Mouse (Mus musculus) heart, embryonic 12.5 days (tissue): ENCODE measurements at regions not wholly inside any gene's neighbourhood (a gene's known extent, or its start where the extent isn't known, plus 50 kb on each side); places are given as distances from the start of the nearest gene placed in this dataset.
A peak's percentile ranks its signal among the peaks of the same experiment; 100 is the strongest.

ENCODE experiments used
- ATAC-seq: fragments of 200-750 bp; cut with Nextera tagmentation; 2 replicates; pipeline ENCODE4 v1.8.0; 2017; ENCODE audit warnings: moderate TSS enrichment, moderate library complexity; ENCODE audit not compliant: insufficient number of reproducible peaks, low FRiP score
- H3K27ac ChIP-seq: fragments of 300-500 bp; sonication (generic); 2 replicates; pipeline ENCODE4 v1.5.1; 2016; ENCODE audit warnings: mild to moderate bottlenecking, moderate library complexity; ENCODE audit not compliant: poor library complexity, severe bottlenecking
- H3K27me3 ChIP-seq: fragments of 300-500 bp; sonication (generic); replicated peaks from 2 replicates; pipeline ENCODE4 v1.6.1; 2016; ENCODE audit warnings: mild to moderate bottlenecking, moderate library complexity
- H3K36me3 ChIP-seq: fragments of 300-500 bp; sonication (generic); 2 replicates; pipeline ENCODE4 v1.6.1; 2016; ENCODE audit warnings: mild to moderate bottlenecking, moderate library complexity
- H3K4me1 ChIP-seq: fragments of 300-500 bp; sonication (generic); replicated peaks from 2 replicates; pipeline ENCODE4 v1.6.1; 2016; ENCODE audit warnings: mild to moderate bottlenecking
- H3K4me2 ChIP-seq: fragments of 300-500 bp; sonication (generic); 2 replicates; pipeline ENCODE4 v1.6.1; 2016; ENCODE audit warnings: mild to moderate bottlenecking, moderate library complexity
- H3K4me3 ChIP-seq: fragments of 300-500 bp; sonication (generic); 2 replicates; pipeline ENCODE4 v1.5.1; 2016; ENCODE audit warnings: mild to moderate bottlenecking
- H3K9ac ChIP-seq: fragments of 300-500 bp; sonication (generic); 2 replicates; pipeline ENCODE4 v1.6.1; 2016; ENCODE audit warnings: mild to moderate bottlenecking, moderate library complexity
- H3K9me3 ChIP-seq: fragments of 300-500 bp; sonication (generic); replicated peaks from 2 replicates; pipeline ENCODE4 v1.6.1; 2016; ENCODE audit warnings: mild to moderate bottlenecking, moderate library complexity
- WGBS: fragments of 180-500 bp; shearing (Covaris S2); methylation state at CpG from one replicate; pipeline ENCODE4 v1.1.7; 2016; 5-methylcytosine and 5-hydroxymethylcytosine counted together

DNA sequence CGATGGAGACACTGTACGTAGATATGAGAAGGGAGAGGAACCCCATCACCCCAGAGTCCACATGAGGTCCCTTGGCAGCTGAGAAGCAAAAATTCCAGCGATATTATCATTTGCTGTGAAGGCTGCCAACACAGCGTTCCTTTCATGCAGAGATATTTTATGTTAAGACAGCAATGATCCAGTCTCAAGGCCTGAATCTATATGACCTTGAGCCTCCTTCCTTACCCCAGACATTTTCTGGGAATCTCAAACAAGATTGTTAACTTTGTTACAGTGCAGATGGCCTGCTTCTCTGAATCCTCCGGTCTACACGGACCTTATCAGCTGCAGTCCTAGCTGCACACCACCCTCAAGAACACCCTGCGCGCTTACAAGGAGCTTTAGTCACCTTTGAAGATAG, 106.1 kb downstream of the Edn3 start:
- no peak overlapping the region for H3K9ac ChIP-seq
- no peaks in the 10 kb centered on the region for H3K36me3 ChIP-seq
- peaks cover 25% of the 10 kb centered on the region for H3K4me1 ChIP-seq
- 39% methylated on average over 8 of the region's 8 CpGs for WGBS
- no peak for ATAC-seq
- H3K4me2 ChIP-seq = no peak overlapping the region
- H3K9me3 ChIP-seq = no peaks in the 10 kb centered on the region
- no peaks in the 10 kb centered on the region for H3K27me3 ChIP-seq
- no peak overlapping the region for H3K27ac ChIP-seq
- H3K4me3 ChIP-seq = no peak overlapping the region

DNA sequence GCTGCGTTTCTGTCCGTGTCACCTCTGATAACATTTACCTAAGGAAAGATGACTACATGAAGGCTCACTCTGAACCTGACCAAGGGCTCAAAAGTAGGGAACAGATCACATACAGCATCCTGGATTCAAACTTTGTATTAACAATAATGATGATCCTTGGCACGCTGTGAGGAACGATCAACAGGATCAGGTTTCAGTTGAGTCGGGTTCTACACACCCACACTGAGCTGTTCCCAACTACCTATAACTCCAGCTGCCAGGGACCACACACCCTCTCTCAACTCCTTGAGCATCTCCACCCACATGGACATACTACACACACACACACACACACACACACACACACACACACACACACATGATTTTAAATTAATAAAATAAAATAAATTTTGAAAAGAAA, 107.0 kb downstream of the Edn3 start:
- Histone ChIP-seq H3K4me3 (no peak overlapping the region), H3K27me3 (no peaks in the 10 kb centered on the region), H3K36me3 (no peaks in the 10 kb centered on the region), H3K4me1 (peaks cover 33% of the 10 kb centered on the region), H3K9me3 (no peaks in the 10 kb centered on the region), H3K4me2 (no peak overlapping the region), H3K27ac (no peak overlapping the region), H3K9ac (no peak overlapping the region)
- 55% methylated on average over 5 of the region's 5 CpGs for WGBS
- ATAC-seq = no peak

DNA sequence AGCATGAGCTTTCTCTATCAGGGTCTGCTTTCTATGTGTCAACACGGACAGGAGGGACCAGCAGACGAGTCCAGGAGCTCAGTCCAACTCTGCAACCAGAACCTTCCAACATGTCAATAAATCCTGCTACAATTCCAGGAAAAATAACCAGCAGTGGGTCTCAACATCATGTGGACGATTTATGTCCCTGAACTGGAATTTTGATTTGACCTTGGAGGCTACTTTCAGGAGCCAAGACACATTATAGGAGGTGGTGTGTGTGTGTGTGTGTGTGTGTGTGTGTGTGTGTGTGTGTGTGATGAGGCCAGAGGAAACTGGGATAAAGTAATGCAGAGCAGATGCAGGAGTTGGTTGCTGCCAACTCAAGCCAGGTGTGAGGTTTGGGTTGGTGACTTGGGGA, 107.8 kb downstream of the Edn3 start:
- H3K36me3 ChIP-seq = no peaks in the 10 kb centered on the region
- no peaks in the 10 kb centered on the region for H3K9me3 ChIP-seq
- H3K27me3 ChIP-seq = no peaks in the 10 kb centered on the region
- WGBS = 36% methylated on average over 3 of the region's 3 CpGs
- ATAC-seq = no peak
- H3K27ac ChIP-seq = no peak overlapping the region
- no peak overlapping the region for H3K9ac ChIP-seq
- H3K4me1 ChIP-seq = peaks cover 33% of the 10 kb centered on the region
- H3K4me2 ChIP-seq = no peak overlapping the region
- H3K4me3 ChIP-seq = no peak overlapping the region

- Histone ChIP-seq H3K27me3 (no peaks in the 10 kb centered on the region), H3K4me2 (no peak overlapping the region), H3K9ac (no peak overlapping the region), H3K4me1 (peaks cover 33% of the 10 kb centered on the region), H3K27ac (no peak overlapping the region), H3K4me3 (no peak overlapping the region), H3K9me3 (no peaks in the 10 kb centered on the region), H3K36me3 (no peaks in the 10 kb centered on the region)
- 34% methylated on average over 8 of the region's 8 CpGs for WGBS
- no peak for ATAC-seq
Observed at GRCm38 (mm10) chr2:174868743-174869369, 108.4 kb downstream of the Edn3 start.

DNA sequence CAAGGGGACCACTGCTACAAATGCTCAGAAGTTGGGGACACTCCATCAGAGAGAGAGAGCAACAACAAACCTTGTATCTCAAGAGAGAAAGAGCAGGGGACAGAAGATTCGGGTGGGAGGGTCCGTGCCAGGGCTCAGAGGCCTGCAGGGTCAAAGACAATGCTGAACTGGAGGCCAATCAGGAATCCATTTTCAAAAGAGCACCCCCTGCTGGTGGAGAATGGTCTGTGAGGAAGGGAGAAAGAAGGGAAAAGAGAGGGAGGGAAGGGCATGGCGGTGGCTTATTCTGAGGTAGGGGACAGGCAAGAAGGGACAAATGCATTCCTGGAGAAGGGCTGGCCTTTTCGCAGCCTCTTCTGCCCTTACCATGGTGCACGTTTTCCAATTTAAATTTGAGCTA, 109.9 kb downstream of the Edn3 start:
- Histone ChIP-seq H3K27me3 (no peaks in the 10 kb centered on the region), H3K27ac (no peak overlapping the region), H3K4me1 (peaks cover 33% of the 10 kb centered on the region), H3K4me3 (no peak overlapping the region), H3K9me3 (no peaks in the 10 kb centered on the region), H3K9ac (no peak overlapping the region), H3K4me2 (no peak overlapping the region), H3K36me3 (no peaks in the 10 kb centered on the region)
- ATAC-seq = no peak
- 74% methylated on average over 5 of the region's 5 CpGs for WGBS

- Histone ChIP-seq H3K9ac (no peak overlapping the region), H3K27ac (no peak overlapping the region), H3K36me3 (no peaks in the 10 kb centered on the region), H3K27me3 (no peaks in the 10 kb centered on the region), H3K9me3 (no peaks in the 10 kb centered on the region), H3K4me2 (no peak overlapping the region), H3K4me3 (no peak overlapping the region), H3K4me1 (peaks cover 31% of the 10 kb centered on the region)
- 68% methylated on average over 10 of the region's 10 CpGs for WGBS
- no peak for ATAC-seq
Observed at GRCm38 (mm10) chr2:174871225-174871624, 110.8 kb downstream of the Edn3 start.

- Histone ChIP-seq H3K9ac (no peak overlapping the region), H3K27ac (peak overlapping the region; percentile 20; the same call in 1 of the 2 replicates), H3K4me2 (no peak overlapping the region), H3K4me3 (no peak overlapping the region), H3K36me3 (no peaks in the 10 kb centered on the region), H3K27me3 (no peaks in the 10 kb centered on the region), H3K4me1 (peaks cover 25% of the 10 kb centered on the region), H3K9me3 (no peaks in the 10 kb centered on the region)
- WGBS = 27% methylated on average over 3 of the region's 3 CpGs
- peak; percentile 53; the same call in 1 of the 2 replicates for ATAC-seq
Observed at GRCm38 (mm10) chr2:174871844-174872243, 111.4 kb downstream of the Edn3 start.

GRCm38 (mm10) chr2:174876886-174877285, 116.5 kb downstream of the Edn3 start:
- no peaks in the 10 kb centered on the region for H3K36me3 ChIP-seq
- 50% methylated on average over 5 of the region's 5 CpGs for WGBS
- peaks cover 10% of the 10 kb centered on the region for H3K4me1 ChIP-seq
- H3K9ac ChIP-seq = no peak overlapping the region
- no peak overlapping the region for H3K4me3 ChIP-seq
- H3K27me3 ChIP-seq = no peaks in the 10 kb centered on the region
- no peak for ATAC-seq
- H3K27ac ChIP-seq = no peak overlapping the region
- no peak overlapping the region for H3K4me2 ChIP-seq
- no peaks in the 10 kb centered on the region for H3K9me3 ChIP-seq

GRCm38 (mm10) chr2:174878979-174879378, 118.6 kb downstream of the Edn3 start:
- Histone ChIP-seq H3K9me3 (no peaks in the 10 kb centered on the region), H3K4me1 (peaks cover 6% of the 10 kb centered on the region), H3K9ac (no peak overlapping the region), H3K36me3 (no peaks in the 10 kb centered on the region), H3K27ac (no peak overlapping the region), H3K27me3 (no peaks in the 10 kb centered on the region), H3K4me2 (no peak overlapping the region), H3K4me3 (no peak overlapping the region)
- 31% methylated on average over 4 of the region's 4 CpGs for WGBS
- ATAC-seq = no peak

- Histone ChIP-seq H3K9ac (no peak overlapping the region), H3K4me2 (no peak overlapping the region), H3K27ac (no peak overlapping the region), H3K9me3 (no peaks in the 10 kb centered on the region), H3K4me1 (peaks cover 6% of the 10 kb centered on the region), H3K36me3 (no peaks in the 10 kb centered on the region), H3K27me3 (no peaks in the 10 kb centered on the region), H3K4me3 (no peak overlapping the region)
- WGBS = 87% methylated on average over 13 of the region's 13 CpGs
- no peak for ATAC-seq
Observed at GRCm38 (mm10) chr2:174880659-174881058, 120.2 kb downstream of the Edn3 start.

DNA sequence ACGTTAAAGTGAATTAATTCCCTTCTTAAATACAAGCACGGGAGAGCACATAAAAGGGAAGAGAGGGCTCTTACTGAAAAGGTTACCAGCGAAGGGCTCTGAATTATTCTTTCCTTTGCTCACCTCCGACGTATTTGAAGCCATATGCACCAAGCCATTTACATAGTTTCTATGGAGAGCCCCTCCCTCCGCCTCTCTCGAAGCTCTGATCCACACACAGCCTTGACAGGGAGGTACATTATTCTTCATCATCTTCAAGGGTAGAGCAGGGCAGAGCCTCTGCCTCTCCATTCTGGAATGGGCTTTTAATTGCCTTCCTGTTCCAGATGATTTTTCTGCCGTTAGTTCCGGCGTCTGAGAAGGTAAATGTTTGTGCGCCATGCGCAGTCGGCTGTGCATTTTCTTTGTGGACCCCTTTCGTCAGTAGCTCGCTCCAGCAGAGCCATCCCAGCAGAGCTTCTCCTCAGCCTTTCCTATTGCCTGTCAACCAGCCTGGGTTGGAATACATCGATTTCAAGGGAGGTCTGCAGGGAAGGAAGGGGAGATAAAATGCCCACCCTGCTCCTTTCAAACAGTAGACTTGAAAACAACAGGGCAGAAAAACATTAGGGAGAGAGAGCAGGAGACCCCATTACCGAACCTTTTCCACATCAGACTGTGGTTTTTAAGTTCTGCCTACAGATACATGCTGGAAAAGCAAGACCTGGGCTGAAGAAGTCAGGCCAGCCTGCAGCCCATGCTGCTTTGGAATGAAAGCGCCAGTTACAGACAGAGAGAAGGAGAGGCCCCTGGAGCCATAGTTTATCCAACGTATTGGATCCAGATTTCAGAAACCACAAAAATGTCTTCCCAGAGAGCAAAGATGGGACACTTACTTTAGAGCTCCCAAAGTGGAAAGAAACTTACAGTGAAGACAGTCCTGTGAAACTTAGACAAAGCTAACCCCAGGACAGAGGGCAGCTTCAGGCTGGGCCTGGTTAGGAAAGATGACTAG, 124.1 kb downstream of the Edn3 start:
- Histone ChIP-seq H3K9ac (no peak overlapping the region), H3K36me3 (no peaks in the 10 kb centered on the region), H3K27me3 (no peaks in the 10 kb centered on the region), H3K27ac (no peak overlapping the region), H3K4me2 (no peak overlapping the region), H3K9me3 (no peaks in the 10 kb centered on the region), H3K4me3 (no peak overlapping the region), H3K4me1 (no peaks in the 10 kb centered on the region)
- 71% methylated on average over 19 of the region's 19 CpGs for WGBS
- ATAC-seq = no peak
